Mouse (Mus musculus) CD4-positive, CD25-positive, alpha-beta regulatory T cell, adult 2 months (primary cell): Measurements from ENCODE around the gene Dnajc6.

Experiments used
- DNase-seq: peaks from one replicate; pipeline ENCODE4 v3.0.0-alpha.2; 2012; ENCODE audit warnings: low read depth, low spot score

Gene Dnajc6

DNA sequence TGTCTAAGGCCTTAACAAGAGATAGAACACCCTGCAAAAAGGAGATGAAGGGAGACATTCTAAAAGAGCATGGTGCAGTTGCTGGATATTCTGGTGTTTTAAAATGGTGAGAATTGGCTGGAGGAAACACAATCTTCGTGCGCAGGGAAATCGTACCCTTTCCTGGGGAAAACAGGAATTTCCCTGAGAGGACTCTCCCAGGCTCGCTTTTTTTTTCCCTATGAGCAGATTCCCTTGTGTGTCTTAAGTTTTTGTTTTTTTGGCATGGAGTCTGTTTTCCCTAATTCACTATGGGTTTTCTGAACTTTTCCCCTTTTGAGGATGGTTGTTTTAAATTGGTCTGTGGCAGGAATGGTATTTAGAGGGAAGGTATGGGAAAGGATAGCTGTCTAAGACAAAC is 192.8 kb downstream of the Dnajc6 start:
- no peak for DNase-seq

DNA sequence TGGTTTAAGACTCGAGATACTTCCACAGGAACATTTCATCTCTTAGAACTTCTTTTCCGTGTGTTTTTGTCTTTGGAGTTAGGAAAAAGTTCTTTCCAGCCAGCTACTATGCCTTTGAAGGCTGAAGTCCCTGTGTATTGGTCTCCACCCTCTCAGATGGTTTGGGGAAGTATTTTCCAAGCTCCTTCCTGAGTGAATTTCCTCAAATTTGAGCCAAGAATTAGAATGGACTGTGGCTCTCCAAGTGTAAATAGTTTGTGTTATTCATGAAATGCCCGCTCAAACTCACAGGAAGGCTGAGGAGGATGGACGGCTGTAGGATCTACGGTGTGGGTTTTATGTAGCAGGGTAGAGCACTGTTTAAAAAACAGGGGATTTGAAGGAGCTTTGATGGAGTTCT is 193.2 kb downstream of the Dnajc6 start:
- DNase-seq: no peak
